Mouse (Mus musculus): ENCODE results near the gene Dctn3.
A peak's percentile ranks its signal among the peaks of the same experiment; 100 is the strongest.
"Not testable (repeated sequence)": the region's sequence is repeated elsewhere in the genome, so short reads cannot be mapped to it uniquely, and the experiment has no call there.

The Dctn3 gene

DNA sequence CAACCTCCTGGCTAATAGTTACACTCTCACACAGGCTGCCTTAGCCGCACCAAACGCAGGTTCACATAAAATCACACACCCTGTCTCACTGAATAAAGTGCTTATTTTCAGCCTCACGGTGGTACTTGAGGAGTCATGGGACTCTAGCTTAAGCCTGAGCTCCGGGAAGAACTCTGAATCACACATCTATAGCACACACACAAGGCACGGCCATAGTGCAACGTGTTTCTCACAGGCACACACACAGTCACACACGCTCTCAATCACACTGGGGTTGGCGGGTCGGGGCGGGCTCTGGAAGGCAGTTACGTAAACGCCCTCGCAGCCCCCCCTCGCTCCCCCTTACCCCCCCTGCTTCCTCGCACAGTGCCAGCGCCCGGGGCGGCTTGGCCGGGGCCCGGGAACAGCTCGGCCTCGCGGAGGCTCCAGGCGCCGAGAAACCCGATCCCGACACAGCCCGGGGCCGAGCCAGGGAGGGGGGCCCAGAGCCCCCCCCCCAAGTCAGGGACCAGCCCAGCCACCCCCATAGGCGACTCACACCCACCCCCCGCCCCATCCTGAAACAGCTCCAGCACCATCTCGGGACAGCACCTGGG lies 24.5 kb downstream of the Dctn3 start:
- not testable (repeated sequence) for DNase-seq (ENCODE audit: low read depth, low spot score)

- peak; percentile 54 for DNase-seq (ENCODE audit: low read depth, low spot score)
Observed at GRCm38 (mm10) chr4:41696930-41697841, 25.8 kb downstream of the Dctn3 start, which contains the start of gene Cntfr. Cntfr (minus strand) TSS chr4:41697089.

DNA sequence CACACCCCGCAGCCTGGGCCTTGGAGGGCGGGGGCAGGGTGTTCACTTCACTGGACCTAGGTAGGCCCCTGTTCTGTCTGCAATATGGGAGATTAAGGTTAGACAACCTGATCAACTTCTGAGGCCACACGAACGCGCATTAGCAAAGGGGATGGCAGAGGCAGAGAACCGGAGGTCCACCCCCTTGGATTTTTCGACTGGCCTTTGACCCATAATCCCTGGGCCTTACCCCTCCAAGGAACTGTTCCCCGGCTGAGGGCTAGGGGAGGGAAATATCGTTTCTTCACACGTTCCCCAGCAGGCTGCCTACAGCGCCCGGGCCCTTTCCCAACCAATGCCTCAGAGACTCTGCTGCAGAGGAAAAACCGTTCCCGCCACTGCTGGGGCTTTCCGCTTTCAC lies 26.5 kb downstream of the Dctn3 start:
- DNase-seq (ENCODE audit: low read depth, low spot score), result not testable (repeated sequence)

- DNase-seq (ENCODE audit: low read depth, low spot score), result not testable (repeated sequence)
Observed at GRCm38 (mm10) chr4:41695800-41696199, 27.2 kb downstream of the Dctn3 start.

GRCm38 (mm10) chr4:41693511-41693910 lies 29.5 kb downstream of the Dctn3 start:
- DNase-seq (ENCODE audit: low read depth, low spot score), result not testable (repeated sequence)

GRCm38 (mm10) chr4:41690014-41690413 lies 33.0 kb downstream of the Dctn3 start:
- DNase-seq (ENCODE audit: low read depth, low spot score), result not testable (repeated sequence)

- DNase-seq (ENCODE audit: low read depth, low spot score), result not testable (repeated sequence)
Observed at GRCm38 (mm10) chr4:41688562-41688961, 34.4 kb downstream of the Dctn3 start.

- DNase-seq (ENCODE audit: low read depth, low spot score), result not testable (repeated sequence)
Observed at GRCm38 (mm10) chr4:41685882-41686492, 37.0 kb downstream of the Dctn3 start.

DNA sequence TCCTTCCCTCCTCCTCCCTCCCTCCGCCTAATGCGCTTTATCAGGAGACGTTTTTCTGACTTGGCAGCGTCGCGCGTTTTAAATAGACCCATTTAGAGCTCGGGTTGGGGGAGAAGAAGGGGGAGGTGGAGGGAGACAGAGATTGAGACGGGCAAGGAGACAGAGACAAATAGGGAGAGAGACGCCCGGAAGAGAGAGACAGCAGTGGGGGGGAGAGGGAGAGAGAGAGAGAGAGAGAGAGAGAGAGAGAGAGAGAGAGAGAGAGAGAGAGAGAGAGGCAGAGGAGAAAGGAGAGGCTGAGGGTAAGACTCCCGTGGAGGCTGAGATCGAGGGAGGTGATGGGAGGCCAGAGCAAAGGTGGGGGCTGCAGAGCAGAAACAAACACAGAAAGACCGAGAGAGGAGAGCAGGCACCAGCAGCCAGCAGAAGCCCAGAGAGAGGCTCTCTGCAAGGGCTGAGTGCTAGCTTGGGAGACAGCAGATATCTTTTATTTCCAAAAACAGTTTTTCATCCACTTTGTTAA lies 38.0 kb downstream of the Dctn3 start:
- DNase-seq (ENCODE audit: low read depth, low spot score), result not testable (repeated sequence)

DNA sequence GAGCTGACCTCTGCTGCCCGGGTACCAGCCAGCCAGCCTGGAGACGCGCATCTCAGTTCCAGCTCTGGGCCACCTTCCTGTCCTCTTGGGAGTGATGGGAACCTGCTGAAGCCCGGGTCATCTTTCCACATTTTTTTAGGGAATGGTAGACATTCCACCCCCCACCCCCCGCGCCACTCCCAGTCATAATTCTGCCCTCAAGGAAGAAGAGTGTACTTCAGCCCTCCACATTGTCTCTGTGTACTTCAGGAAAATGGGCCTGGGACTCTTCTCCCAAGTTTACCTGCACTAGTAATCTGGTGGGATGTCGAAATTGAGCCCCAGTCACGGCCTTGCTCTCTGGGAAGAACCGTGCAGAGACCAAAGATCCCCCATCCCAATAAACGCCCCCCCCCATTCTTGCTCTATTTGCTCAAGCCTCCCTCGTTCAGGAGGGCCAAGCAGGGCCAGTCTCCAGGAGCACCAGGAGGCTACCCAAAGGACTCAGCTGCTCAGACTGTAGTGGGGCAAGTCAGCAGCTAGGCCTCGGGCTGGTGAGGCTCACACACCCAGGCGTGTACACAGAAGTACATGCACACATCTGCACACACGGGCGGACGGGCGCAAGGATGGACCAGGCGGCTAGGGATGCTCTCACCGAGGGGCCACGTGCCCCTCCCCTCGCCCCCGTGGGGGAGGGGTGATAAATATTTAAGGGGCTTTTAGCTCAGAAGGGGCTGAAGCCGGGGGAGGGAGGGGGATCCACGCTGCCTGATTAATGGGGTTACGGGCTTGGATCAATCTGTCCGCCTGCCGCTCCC lies 38.6 kb downstream of the Dctn3 start:
- DNase-seq (ENCODE audit: low read depth, low spot score), result not testable (repeated sequence)

GRCm38 (mm10) chr4:41683303-41683702 lies 39.7 kb downstream of the Dctn3 start:
- DNase-seq (ENCODE audit: low read depth, low spot score), result not testable (repeated sequence)

DNA sequence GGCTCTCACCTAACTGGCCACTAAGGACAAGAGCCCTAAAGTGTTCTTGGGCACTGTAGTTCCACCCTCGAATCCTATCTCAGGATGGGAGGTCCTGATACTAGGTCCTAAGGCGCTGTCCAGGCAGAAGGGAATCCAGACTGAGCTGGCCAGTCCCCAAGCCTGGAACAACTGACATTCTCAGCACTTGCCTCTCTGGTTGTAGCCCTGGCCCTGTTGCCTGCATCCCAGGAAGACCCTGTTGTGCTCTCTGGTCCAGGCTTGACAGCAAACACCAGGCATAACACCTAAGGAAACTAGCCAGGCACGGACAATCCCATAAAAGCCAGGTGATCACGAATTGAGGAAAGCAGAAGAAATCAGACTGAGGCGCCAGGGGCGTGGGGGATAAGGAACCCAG lies 40.2 kb downstream of the Dctn3 start:
- DNase-seq (ENCODE audit: low read depth, low spot score), result no peak

DNA sequence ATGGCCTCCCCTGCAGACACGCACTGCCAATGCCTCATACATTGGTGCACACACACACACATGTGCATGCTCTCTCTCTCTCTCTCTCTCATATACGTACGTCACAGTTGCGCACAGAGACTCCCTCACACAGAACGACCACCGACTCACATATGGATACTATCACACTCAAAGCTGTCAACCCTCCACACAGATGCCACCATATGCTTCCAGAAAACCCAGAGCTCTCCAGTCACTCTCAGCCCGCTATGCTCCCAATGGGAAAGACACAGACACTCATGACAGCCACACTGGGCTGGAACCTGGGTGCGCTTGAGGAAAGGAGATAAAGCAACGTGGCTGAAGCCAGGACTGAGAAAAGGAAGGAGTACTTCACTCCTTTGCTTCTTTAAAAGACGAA lies 41.0 kb downstream of the Dctn3 start:
- no peak for DNase-seq (ENCODE audit: low read depth, low spot score)

DNA sequence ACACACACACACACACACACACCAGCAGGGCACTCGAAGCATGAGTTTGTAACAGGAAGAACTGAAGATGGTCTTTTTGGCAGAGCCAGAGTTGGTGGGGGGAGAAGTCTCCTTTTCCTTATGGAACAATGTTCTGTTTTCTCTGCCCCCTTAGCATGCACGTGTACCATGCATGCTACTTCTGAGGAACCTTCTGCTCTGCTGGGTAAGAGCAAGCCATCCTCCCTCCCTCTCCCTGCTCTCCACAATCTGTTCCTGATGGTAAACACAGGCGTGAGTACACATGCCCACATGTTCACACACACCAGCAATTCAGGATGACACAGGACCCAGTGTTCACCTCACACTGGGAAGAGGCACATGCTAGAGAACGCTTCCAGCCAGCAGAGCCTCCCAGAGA lies 41.8 kb downstream of the Dctn3 start:
- DNase-seq (ENCODE audit: low read depth, low spot score), result no peak

DNA sequence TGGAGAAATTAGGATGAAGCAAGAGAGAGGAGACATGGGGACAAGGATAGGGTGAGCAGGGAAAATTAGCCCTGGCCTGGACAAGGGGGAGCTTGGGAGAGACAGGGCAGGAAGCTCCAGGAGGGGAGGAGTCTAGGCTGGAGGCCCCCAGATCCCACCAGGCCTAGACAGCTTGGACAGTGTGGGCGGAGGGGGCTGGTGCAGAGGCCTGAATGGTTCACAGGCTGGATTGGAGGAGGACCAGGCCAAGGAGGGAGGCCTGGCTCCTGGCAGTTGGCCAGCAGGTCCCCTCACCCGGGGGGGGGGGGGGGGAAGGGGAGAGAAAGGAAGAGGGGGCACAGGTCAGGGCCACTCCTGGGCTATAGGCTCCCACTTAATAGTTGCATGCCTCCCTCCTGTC lies 43.7 kb downstream of the Dctn3 start:
- no peak for DNase-seq (ENCODE audit: low read depth, low spot score)

GRCm38 (mm10) chr4:41678863-41679262 lies 44.1 kb downstream of the Dctn3 start:
- DNase-seq (ENCODE audit: low read depth, low spot score), result no peak

DNA sequence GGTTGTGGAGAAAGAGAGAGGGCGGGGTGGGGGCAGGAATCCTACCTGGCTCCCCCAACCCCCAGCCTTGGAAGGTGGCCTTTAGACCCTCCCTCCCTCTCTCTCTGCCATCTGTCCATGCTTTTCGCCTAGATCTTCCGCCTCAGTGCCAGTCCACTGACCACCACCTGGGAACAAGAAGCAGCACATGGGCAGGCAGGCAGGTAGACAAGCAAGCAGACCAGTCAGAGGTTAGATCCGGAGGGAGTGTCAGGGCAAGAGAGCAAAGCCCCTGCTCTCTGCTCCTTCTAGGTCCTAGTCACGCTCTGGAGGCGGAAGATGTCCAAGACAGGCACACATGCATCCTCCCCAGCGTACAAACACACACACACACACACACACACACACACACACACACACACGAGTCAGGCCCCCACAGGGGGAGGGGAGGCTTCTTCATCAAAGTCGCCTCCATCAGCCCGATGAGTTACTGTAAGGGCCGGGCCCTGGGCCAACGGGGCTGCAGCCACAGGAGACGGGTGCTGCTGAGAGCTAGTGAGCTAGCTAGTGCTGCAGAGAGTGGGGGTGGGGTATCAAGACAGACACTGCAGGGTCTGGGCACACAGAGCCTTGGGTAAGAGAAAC lies 45.9 kb downstream of the Dctn3 start:
- DNase-seq (ENCODE audit: low read depth, low spot score), result no peak

GRCm38 (mm10) chr4:41676248-41677005 lies 46.5 kb downstream of the Dctn3 start:
- DNase-seq (ENCODE audit: low read depth, low spot score), result no peak

GRCm38 (mm10) chr4:41673186-41673585 lies 49.8 kb downstream of the Dctn3 start:
- DNase-seq (ENCODE audit: low read depth, low spot score), result no peak

DNA sequence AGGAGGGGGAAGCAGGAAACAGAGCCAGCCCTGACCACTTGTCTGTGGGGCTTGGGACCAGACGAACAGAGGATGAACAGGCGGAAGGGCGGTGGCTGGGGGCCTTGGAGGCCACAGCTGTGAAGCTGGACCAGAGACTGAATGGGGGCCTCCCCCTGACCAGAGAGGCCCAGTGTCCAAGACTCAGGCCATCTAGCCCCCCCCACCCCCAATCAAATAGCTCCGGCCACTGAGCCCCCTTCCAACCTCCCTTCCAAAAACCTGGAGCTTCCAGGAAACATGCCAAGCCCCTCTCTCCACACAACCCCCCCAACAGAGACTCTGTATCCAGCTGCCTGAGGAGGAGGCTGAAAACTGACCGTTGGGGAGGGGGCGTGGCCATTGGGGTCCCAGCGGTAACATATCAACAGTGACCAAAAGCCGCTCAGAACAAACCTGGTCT lies 50.4 kb downstream of the Dctn3 start:
- DNase-seq (ENCODE audit: low read depth, low spot score), result no peak

All from CD4-positive helper T cell, adult 2 months (primary cell).